Mouse (Mus musculus): ENCODE data around the gene Acot6.
"Not testable (repeated sequence)": the region's sequence is repeated elsewhere in the genome, so short reads cannot be mapped to it uniquely, and the experiment has no call there.

Gene Acot6

GRCm38 (mm10) chr12:84100604-84101492 lies at the start of gene Acot6:
Gene Acot6 (plus strand): TSS chr12:84100654.
- DNase-seq (ENCODE audit: low spot score in 2 of 2): peak; percentile 29 to 35

DNA sequence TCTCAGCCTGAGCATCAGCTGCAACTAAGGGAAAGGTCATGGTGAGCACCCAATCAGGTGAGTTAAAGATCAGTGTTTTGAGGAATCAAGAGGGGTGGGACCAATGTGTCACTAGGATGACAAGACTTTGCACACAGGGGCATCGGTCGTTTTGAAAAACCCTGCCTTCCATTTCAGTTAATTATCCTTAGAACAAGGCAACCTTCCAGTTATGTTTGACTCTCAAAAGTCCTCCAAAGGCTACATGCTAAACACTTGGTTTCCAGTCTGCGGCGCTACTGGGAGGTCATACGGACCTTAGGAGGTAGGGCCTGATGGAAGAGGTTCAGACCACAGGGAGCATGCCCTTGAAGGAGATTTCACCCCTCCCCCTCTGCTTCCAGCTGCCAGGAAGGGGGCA lies 49.7 kb upstream of the Acot6 start:
- not testable (repeated sequence) for DNase-seq (ENCODE audit: low spot score in 2 of 2)

DNA sequence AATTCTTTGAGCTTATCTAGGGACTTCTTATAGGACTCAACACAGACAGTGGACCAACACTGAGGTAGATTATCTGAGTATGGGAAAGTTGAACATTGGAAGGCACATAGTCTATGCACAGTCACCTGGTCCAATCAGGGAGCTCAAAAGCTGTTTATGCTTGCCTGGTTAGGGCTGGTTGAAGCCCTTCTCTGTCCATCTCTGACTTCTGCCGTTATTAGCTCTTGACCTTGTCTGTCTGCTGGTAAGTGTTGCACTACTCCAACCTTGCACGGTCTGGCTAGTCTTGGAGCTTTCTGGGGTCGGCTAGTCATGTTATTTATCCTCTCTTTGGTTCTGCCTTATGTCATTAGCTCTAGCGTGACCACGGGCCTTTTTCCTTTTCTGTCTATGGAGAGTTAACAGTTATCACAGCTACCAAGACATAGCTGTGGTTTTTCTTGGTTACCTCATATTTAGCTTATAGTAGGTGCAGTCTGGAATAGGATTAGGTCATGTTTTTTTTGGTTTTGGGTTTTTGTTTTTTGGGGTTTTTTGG lies 48.4 kb upstream of the Acot6 start, which contains the start of gene Acot3:
Gene Acot3 (plus strand): TSS at position 208 of the 538 bp plus-strand sequence.
- no peak for DNase-seq (ENCODE audit: low spot score in 2 of 2)

DNA sequence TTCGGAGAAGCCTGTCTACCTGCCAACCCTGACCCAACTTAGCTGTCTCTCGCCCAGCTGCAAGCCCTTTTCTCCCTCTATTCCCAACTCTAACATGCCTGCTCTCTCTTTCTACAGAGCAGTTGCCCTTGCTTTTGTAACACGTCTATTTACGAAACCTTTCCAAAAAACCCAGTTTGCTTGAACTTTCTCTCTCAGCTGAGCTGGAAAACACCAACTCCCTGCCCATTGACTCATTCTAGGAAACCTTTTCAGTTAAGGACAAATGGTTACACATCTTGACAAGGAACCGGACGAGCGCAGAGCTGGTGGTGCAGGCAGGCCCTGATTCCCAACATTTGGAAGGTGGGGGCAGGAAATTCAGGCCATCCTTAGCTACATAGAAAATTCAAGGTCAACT lies 47.8 kb upstream of the Acot6 start:
- no peak for DNase-seq (ENCODE audit: low spot score in 2 of 2)

- DNase-seq (ENCODE audit: low spot score in 2 of 2): no peak
Measured at GRCm38 (mm10) chr12:84053173-84053572, 47.3 kb upstream of the Acot6 start.

GRCm38 (mm10) chr12:84053679-84054391 lies 46.6 kb upstream of the Acot6 start:
- DNase-seq (ENCODE audit: low spot score in 2 of 2): peak in 1 of 2 experiments; percentile 4

- no peak for DNase-seq (ENCODE audit: low spot score in 2 of 2)
Measured at GRCm38 (mm10) chr12:84060946-84061345, 39.5 kb upstream of the Acot6 start.

DNA sequence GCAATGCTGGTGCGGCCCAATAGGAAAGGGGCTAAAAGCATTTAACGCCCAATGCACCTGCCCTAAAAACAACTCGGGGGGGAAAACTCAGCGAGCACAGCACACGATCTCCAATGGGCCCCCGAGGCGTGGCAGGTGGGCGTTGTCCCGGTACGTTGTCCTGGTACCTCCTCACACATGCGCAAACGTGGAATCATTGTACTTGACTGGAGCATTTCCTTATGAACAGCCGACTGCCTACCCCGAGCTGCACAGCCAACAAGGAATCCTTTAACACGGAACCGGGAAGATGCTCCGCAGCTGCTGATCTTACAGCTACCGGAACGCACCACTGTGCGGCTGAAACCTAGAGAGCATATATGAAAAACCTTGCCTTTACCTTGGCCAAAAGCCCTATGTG lies 38.1 kb upstream of the Acot6 start:
- DNase-seq (ENCODE audit: low spot score in 2 of 2): no peak

DNA sequence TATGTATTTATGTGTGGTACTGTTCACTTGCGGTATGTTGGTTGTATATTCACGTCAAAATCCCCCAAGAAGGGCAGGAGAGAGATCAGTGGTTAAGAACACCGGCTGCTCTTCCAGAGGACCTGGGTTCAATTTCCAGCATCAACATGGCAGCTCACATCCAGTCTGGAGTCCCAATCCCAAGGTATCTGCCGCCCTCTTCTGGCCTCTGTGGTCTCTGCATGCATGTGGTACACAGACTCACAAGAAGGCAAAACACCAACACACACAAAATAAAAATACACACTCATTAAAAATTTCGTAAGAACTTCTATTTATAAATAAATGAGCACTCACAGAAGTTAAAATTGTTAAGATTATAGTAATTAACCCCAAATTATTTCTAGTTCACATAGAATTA lies 37.2 kb upstream of the Acot6 start:
- no peak for DNase-seq (ENCODE audit: low spot score in 2 of 2)

DNA sequence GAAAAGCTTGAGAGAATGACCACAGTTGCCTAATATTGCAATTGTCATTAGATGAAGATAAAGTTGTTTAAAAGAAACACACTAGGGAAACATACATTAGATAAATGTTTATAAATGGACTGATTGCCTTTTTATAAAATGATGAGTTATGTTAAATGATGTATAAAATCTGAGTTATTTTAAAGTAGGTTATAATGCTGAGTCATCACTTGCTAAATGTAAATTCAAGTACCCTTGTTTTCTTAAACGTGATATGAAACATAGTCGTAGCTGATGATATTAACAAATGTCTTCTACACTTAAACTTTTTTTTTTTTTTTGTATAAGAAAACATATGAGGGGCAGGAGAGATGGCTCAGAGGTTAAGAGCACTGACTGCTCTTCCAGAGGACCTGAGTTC lies 36.6 kb upstream of the Acot6 start:
- DNase-seq (ENCODE audit: low spot score in 2 of 2): no peak

DNA sequence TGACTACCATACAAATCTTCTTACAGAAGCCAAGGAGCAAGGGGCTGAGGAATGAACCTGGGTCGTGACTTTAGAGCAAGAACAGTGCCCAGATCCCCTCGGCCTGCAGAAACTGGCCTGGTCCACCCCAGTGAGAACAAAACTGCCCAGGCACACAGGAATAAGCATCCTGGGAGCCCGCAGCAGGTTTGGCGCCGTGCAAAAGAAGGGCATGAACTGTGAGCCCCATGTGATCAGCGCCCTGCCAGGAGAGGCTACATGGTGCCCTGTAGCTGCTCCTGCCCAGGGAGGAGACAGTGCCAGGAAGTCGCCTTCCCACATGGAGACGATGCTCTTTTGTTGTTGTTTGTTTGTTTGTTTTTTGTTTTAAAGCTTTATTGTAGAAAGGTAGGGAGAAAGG lies 35.8 kb upstream of the Acot6 start:
- no peak for DNase-seq (ENCODE audit: low spot score in 2 of 2)

DNA sequence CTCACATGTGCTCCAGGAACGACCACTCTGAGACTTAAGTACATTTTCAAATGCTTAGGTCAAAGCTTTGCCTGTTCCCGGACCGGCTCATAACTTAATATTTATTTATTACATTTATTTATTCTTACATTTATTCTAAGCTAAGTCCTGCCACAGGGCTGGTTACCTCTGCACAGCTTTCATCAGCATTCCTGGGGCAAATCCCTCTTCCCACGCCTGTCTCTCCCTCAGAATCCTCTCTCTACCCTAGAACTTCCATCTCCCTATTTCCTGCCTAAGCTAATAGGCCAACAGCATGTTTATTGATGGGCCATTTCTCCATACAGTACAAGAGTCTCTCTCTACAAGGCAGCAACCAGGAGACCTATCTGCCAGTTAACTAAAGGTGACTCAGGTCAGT lies 32.7 kb upstream of the Acot6 start:
- no peak for DNase-seq (ENCODE audit: low spot score in 2 of 2)

GRCm38 (mm10) chr12:84068296-84068695 lies 32.2 kb upstream of the Acot6 start:
- DNase-seq (ENCODE audit: low spot score in 2 of 2): no peak

DNA sequence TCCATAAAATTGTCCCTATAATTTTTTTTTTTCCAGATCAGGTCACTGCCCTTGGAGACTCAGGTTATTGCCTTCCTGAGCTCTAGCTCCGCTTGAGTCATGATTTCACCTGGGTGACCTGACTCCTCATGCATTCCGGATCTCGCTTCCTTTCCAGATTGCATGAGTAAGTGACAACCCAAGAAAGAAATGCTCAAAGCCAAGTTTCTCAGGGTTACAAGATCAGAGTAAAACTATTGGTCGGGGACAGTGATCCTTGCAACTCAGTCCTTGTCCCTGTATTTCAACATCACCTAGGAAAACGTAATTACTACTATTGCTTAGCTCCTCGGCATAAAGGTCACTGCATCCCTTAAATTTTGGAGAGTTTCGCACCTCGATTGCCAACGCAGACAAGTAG lies 31.5 kb upstream of the Acot6 start, which contains the start of gene Acot5:
Gene Acot5 (plus strand): TSS at position 340 of the 400 bp plus-strand sequence.
- DNase-seq (ENCODE audit: low spot score in 2 of 2): no peak

DNA sequence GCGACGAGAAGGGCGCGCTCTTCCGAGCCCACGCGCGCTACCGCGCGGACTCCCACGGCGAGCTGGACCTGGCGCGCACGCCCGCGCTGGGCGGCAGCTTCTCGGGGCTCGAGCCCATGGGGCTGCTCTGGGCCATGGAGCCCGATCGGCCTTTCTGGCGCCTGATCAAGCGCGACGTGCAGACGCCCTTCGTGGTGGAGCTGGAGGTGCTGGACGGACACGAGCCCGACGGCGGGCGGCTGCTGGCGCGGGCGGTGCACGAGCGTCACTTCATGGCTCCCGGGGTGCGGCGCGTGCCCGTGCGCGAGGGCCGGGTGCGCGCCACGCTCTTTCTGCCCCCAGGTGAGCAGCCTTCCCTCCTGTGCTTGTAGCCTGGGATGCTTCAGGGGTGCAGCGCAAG lies 30.9 kb upstream of the Acot6 start:
- peak; percentile 23 to 28 for DNase-seq (ENCODE audit: low spot score in 2 of 2)

DNA sequence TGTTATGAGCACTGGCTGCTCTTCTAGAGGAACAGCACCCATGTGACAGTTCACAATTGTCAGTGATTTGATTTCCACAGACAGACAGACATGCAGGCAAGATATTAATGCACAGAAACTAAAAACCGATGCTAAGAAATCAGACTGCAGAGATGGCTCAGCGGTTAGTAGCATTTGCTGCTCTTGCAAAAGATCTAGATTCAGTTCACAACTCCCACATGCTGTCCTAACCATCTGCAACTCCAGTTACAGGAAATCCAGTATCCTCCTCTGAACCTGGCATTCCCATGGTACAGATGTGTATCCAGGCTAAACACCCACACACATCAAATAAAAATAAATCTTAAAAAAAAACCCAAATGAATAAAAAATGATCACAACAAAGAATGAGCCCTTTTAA lies 28.8 kb upstream of the Acot6 start:
- no peak for DNase-seq (ENCODE audit: low spot score in 2 of 2)

- DNase-seq (ENCODE audit: low spot score in 2 of 2): no peak
Measured at GRCm38 (mm10) chr12:84077371-84077990, 23.0 kb upstream of the Acot6 start.

- no peak for DNase-seq (ENCODE audit: low spot score in 2 of 2)
Measured at GRCm38 (mm10) chr12:84083842-84084241, 16.6 kb upstream of the Acot6 start.

GRCm38 (mm10) chr12:84084581-84084980 lies 15.9 kb upstream of the Acot6 start:
- DNase-seq (ENCODE audit: low spot score in 2 of 2): no peak

GRCm38 (mm10) chr12:84094666-84095065 lies 5.8 kb upstream of the Acot6 start:
- DNase-seq (ENCODE audit: low spot score in 2 of 2): not testable (repeated sequence)

- no peak for DNase-seq (ENCODE audit: low spot score in 2 of 2)
Measured at GRCm38 (mm10) chr12:84099605-84100004, 849 bp upstream of the Acot6 start.

- no peak for DNase-seq (ENCODE audit: low spot score in 2 of 2)
Measured at GRCm38 (mm10) chr12:84100071-84100470, 383 bp upstream of the Acot6 start.

Measured in heart, adult 9 months (tissue).